Mouse (Mus musculus) C2C12 (cell line): ENCODE data around the gene Gm49395. TPM values are rescaled to one million over a fixed set of nuclear protein-coding genes. Genes with fewer than 3 reads are reported as not detected.

Experiments used
- H3K27me3 ChIP-seq: one replicate; pipeline ENCODE4 v1.6.1; 2011; ENCODE audit not compliant: control insufficient read depth, insufficient read depth, insufficient read length
- H3K36me3 ChIP-seq: one replicate; pipeline ENCODE4 v1.6.1; 2011; ENCODE audit not compliant: control insufficient read depth, insufficient read depth
- H3K4me3 ChIP-seq: one replicate; pipeline ENCODE4 v1.5.1; 2011; ENCODE audit warnings: mild to moderate bottlenecking, control low read depth; ENCODE audit not compliant: poor library complexity, insufficient read depth, severe bottlenecking
- H3K79me2 ChIP-seq: one replicate; pipeline ENCODE4 v1.6.1; 2011; ENCODE audit not compliant: control insufficient read depth, insufficient read depth
- H3K79me3 ChIP-seq: one replicate; pipeline ENCODE4 v1.6.1; 2011; ENCODE audit warnings: low read depth, control low read depth
- H3ac ChIP-seq: one replicate; pipeline ENCODE3; 2011; ENCODE audit warnings: low read depth; ENCODE audit not compliant: control insufficient read depth, insufficient read length
- CEBPB ChIP-seq: IDR thresholded peaks from one replicate; pipeline ENCODE4 v1.6.1; 2011; ENCODE audit warnings: low read depth, mild to moderate bottlenecking, control low read depth, moderate library complexity
- CTCF ChIP-seq: IDR thresholded peaks from one replicate; pipeline ENCODE4 v1.5.1; 2011; ENCODE audit not compliant: control insufficient read depth, insufficient read depth, insufficient read length
- FOSL1 ChIP-seq: IDR thresholded peaks from one replicate; pipeline ENCODE4 v1.8.0; 2011; ENCODE audit warnings: mild to moderate bottlenecking, low read length; ENCODE audit not compliant: poor library complexity, insufficient read depth, severe bottlenecking
- MAX ChIP-seq: IDR thresholded peaks from one replicate; pipeline ENCODE4 v1.6.1; 2011; ENCODE audit warnings: mild to moderate bottlenecking, control low read depth
- MYOD1 ChIP-seq: IDR thresholded peaks from one replicate; pipeline ENCODE4 v1.6.1; 2011; ENCODE audit warnings: low read depth; ENCODE audit not compliant: control insufficient read depth, insufficient read length
- MYOG ChIP-seq: IDR thresholded peaks from one replicate; pipeline ENCODE4 v1.6.1; 2011; ENCODE audit not compliant: control insufficient read depth, insufficient read length; ENCODE audit errors: extremely low read depth
- USF1 ChIP-seq: IDR thresholded peaks from one replicate; pipeline ENCODE4 v1.6.1; 2011; ENCODE audit warnings: low read depth, mild to moderate bottlenecking, control low read depth, moderate library complexity
- polyA plus RNA-seq: library from polyadenylated mRNA; unstranded; fragments of >200 nt; fragmentation: generic; extraction: Trizol; gene quantifications from one replicate; pipeline ENCODE4 v1.2.1, GENCODE M21; 2012; ENCODE audit warnings: missing spikeins

The Gm49395 gene
- polyA plus RNA-seq, 1 experiment, result 0.12 TPM

DNA sequence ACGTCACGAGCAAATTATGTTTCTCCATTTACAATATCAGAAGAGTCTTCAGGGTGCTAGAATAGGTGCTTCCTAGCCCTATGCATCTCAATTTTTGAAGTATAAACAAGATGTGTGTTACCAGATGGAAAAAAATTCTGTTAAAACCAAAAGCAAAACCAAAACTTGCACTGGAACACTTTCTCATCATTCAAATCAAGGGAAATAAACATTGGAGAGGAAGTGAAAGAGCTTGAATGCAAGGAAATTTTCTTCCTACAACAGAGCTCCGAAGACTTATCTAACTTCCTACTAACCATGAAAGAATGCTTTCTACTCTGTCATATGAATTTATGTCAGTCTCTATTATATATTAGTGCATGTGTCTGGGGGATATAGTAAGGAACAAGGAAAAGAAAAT, 35.0 kb upstream of the Gm49395 start:
- H3K79me2 ChIP-seq, result no peaks in the 10 kb centered on the region
- no peak overlapping the region for H3K4me3 ChIP-seq
- TF ChIP-seq MYOD1 (no peak), CEBPB (no peak), FOSL1 (no peak), CTCF (no peak), MYOG (no peak), USF1 (no peak), MAX (no peak)
- H3K79me3 ChIP-seq, result no peaks in the 10 kb centered on the region
- H3K36me3 ChIP-seq, result no peaks in the 10 kb centered on the region
- no peak overlapping the region for H3ac ChIP-seq
- H3K27me3 ChIP-seq, result no peaks in the 10 kb centered on the region

DNA sequence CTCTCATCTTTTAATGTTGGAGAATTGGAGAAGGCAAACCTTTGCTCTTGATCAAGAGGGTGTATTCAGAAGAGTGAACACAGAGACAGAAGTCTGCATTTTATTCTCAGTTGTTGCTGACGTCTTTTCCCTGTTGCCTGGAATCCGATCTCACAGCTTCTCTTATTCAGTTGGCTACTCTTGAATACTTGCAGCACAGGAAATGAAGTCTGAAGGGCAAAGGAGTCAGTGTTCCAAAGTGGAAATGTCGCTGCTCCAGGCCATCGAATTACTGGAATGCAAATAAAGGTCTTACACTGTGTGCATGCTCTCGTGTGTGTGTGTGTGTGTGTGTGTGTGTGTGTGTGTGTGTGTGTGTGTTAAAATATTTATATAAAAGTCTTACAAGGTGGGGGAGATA, 30.7 kb upstream of the Gm49395 start:
- H3K79me3 ChIP-seq, result no peaks in the 10 kb centered on the region
- TF ChIP-seq MYOD1 (no peak), CTCF (no peak), MAX (no peak), MYOG (no peak), USF1 (no peak), FOSL1 (no peak), CEBPB (no peak)
- no peak overlapping the region for H3K4me3 ChIP-seq
- no peaks in the 10 kb centered on the region for H3K79me2 ChIP-seq
- H3ac ChIP-seq, result no peak overlapping the region
- no peaks in the 10 kb centered on the region for H3K27me3 ChIP-seq
- H3K36me3 ChIP-seq, result no peaks in the 10 kb centered on the region

DNA sequence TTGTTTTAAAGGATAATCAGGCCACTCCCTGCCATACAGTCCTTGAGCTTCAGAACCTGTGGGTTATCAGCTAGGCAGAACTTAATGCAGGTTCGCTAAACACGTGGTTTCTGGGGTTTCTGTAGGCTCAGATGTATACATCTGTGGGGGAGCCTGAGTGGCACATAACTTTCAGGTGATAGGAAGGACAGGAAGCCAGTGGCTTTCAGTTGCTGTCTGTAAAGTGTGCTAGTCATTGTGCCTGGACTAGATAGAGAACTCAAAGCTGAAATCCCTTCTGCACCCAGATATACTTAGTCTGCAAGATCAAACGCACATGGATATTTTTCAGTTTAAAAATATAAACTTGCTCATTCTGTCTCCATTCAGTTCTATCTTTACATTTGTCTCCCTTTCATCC, 29.7 kb upstream of the Gm49395 start:
- no peaks in the 10 kb centered on the region for H3K27me3 ChIP-seq
- no peaks in the 10 kb centered on the region for H3K36me3 ChIP-seq
- H3ac ChIP-seq, result no peak overlapping the region
- H3K79me3 ChIP-seq, result no peaks in the 10 kb centered on the region
- no peak overlapping the region for H3K4me3 ChIP-seq
- TF ChIP-seq USF1, result no peak
- TF ChIP-seq CTCF, result no peak
- TF ChIP-seq FOSL1, result no peak
- no peak for TF ChIP-seq MYOG
- TF ChIP-seq MYOD1, result no peak
- no peak for TF ChIP-seq CEBPB
- no peak for TF ChIP-seq MAX
- H3K79me2 ChIP-seq, result no peaks in the 10 kb centered on the region

DNA sequence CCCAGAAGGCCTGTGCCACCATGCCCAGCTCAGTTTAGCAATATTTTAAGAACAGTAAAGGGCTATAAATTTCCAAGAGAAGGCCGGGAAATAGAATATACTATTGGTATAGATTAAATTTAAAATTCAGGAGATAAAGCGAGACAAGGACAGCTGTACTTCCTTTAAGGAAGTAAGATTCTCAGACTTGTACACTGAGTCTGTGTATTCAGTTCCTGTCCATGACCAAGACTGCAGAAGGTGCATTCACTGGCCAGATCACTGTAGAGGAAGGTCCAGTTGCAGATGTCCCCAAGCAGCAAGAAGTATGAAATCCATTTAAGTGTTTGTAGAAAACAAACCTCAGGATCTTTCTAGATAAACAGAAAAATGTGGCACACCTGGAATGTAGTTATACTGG, 28.3 kb upstream of the Gm49395 start:
- no peak for TF ChIP-seq FOSL1
- H3K4me3 ChIP-seq, result no peak overlapping the region
- H3K79me3 ChIP-seq, result no peaks in the 10 kb centered on the region
- H3K27me3 ChIP-seq, result no peaks in the 10 kb centered on the region
- no peaks in the 10 kb centered on the region for H3K79me2 ChIP-seq
- no peaks in the 10 kb centered on the region for H3K36me3 ChIP-seq
- H3ac ChIP-seq, result no peak overlapping the region

DNA sequence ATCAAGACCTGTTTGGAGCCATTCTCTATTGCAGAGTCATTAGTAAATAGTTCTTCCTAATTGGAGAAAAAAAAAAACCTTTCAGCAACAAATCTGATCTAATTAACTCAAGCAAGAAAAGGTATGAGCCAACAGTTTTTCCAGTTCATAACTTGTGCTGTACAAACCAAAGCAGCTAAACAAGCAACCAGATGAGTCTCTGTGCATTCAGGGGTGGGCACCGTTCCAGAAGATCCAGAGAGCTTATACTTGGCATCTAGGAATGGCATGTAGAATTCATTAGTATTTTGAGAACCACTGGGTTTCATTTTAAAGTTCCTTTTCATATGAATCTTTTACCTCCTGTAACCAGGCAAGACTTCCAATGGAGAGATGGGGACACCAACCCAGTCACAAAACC, 26.1 kb upstream of the Gm49395 start:
- Histone ChIP-seq H3K79me2 (no peaks in the 10 kb centered on the region), H3K4me3 (no peak overlapping the region), H3K79me3 (no peaks in the 10 kb centered on the region), H3K27me3 (no peaks in the 10 kb centered on the region), H3ac (no peak overlapping the region), H3K36me3 (no peaks in the 10 kb centered on the region)
- TF ChIP-seq MYOG (no peak), CEBPB (no peak), CTCF (no peak), MYOD1 (no peak), MAX (no peak), FOSL1 (no peak), USF1 (no peak)

DNA sequence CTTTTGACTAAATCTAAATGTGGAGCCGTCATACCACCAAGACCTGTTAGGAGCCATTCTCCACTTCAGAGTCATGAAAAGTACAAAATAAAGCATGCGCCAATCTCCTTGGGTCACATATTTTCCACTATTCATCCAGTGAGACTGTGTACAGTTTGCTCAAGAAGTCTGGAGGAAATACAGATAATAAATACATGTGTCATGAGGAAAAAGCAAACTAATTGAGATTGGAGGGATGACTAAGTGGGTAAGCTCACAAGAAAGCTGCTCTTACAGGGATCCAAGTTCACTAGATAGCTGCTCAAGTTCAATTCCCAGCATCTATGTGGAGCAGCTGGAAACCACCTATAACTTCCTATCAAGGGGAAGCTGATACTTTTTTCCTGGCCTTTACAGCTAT, 24.8 kb upstream of the Gm49395 start:
- Histone ChIP-seq H3K4me3 (no peak overlapping the region), H3K36me3 (no peaks in the 10 kb centered on the region), H3K27me3 (no peaks in the 10 kb centered on the region), H3ac (no peak overlapping the region), H3K79me3 (no peaks in the 10 kb centered on the region), H3K79me2 (no peaks in the 10 kb centered on the region)
- TF ChIP-seq CEBPB (no peak), MYOG (no peak), CTCF (no peak), MYOD1 (no peak), USF1 (no peak), FOSL1 (no peak), MAX (no peak)
